Mouse (Mus musculus): ENCODE data around the gene Cnga4.
A peak's percentile ranks its signal among the peaks of the same experiment; 100 is the strongest.
"Not testable (repeated sequence)": the region's sequence is repeated elsewhere in the genome, so short reads cannot be mapped to it uniquely, and the experiment has no call there.

Cnga4 gene

DNA sequence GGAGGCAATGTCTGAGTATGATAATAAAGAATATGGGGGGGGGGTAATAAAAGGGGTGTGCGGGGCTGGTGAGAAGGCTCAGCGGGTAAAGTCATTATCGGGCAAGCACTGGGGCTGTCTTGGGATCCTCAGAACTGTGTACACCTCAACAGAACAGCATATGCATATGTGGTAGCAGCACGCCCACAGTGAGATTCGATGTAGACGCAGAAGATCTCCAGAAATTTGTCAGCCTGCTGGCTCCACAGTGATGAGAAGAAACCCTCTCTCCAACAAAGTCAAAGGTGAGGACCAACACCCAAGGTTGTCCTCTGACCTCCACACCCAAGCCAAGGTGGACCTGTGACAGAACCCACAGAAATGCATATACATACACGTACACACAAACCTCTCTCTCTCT, 12.2 kb downstream of the Cnga4 start:
- no peak for DNase-seq

DNA sequence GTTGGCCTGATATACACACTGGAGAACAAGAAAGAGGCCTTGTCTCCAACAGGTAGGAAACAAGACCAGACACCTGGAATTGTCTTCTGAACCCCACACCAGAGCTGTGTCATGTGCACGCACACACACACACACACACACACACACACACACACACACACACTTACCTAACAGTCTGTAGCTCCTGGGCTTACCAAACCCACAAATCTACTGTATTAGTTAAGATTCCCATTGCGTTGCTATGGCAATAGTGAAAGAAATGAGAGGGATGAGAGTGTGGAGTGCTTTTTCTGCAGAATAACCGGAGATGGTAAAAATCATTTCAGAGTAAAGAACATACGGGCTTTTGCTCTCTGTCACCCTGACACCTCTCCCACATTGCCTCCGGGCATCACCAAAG, 13.7 kb downstream of the Cnga4 start:
- DNase-seq = no peak

DNA sequence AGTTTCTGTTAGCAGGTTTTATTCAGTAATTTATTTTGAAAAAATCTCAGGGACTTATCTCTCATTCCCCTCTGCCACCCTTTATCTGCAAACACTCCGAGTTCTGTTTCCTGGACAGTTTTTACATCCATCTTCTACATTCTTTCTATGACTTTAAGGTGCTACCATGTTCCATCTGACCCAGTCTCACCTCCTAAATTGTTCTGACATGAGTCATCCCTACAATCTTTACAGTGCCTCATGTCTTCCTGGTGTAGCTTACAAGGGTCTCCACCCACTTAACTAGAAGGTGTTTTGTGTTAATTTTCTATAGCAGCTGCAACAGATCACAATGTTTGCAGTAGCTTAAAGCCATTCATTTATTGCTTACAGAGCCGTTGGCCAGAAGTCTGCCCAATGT, 16.5 kb downstream of the Cnga4 start:
- no peak for DNase-seq

DNA sequence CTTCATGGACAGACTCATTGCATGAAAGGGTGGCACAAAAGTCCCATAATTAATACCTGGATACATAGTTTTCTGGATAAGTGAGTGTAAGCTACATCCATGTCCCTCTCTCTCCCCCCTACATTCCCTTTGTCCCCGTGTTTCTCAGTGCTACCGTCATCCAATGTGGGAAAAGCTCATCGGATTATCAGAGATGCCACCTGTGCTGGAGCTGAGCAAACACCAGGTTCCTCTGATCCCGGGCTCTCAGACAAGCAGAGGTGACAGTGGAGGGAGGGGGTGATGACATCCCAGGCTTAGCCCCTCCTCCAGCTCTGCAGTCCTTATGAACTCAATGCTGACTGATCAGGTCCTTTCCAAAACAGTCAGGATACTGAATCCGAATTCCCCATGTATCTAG, 20.0 kb downstream of the Cnga4 start:
- DNase-seq = no peak

DNA sequence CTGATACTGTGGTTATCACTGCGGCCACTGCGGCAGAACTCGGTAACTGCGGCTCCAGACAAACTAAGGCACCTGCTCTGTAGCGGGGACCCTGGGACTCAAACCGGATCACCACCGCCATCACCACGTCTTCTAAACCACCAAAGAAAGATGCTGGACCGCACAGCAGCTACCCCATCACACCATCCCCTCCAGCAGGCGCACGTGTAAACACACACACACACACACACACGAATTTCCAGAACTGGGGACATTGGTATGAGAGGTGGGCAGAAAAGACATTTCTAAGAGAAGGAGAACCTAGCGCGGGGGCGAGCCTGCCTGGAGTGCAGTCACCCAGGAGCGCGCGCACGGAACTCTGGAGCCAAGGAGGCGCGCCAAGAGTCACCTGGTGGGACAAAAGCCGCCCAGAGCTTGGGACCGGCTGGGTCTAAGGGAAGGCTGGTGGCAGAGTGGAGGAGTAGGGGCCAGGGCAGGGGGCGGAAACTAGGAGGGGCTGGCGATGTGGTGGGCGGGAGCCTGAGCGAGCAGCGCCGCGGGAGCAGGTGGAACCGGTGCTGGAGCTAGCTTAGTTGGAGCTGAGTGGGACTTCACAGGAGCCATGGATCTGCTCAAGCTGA, 21.2 kb downstream of the Cnga4 start, which contains the start of gene Cckbr:
TSS of gene Cckbr (plus strand) at position 308 of the 620 bp plus-strand sequence.
- DNase-seq = peak; percentile 42 to 53

DNA sequence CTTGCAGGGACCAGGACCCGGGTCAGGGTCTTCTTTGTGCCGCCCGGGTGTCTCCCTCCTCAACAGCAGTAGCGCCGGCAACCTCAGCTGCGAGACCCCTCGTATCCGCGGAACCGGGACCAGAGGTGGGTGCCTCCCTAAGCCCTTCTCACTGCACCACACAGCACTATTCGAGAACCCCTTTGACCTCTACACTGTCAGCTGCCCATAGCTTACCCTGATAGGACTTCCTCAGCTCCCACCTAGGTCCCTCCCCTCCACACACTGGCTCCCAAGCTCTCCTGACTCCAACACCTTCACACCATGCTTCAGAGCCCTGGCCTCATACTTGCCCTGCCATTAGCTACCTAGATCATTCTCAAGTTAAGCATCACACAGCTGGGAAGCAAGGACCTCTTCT, 21.7 kb downstream of the Cnga4 start:
- DNase-seq = no peak

DNA sequence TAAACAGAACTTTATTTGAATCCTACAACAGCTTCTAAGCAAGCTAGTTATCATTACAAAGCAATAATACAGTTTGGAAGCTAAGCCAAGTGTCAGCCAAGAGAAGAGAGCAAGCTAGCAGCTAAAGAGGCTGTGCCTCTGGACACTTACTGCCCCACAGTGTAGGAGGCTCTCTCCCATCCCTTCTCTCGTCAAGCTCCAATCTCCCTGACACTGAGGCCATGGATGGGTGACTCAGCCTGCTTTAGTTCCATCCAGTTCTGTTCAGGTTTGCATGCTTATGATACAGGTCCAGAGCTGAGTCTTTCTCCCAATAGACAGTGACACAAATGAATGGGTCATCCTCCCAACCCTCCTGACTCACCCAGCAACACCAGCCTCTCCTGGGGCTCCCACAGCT, 27.7 kb downstream of the Cnga4 start:
- DNase-seq = no peak

DNA sequence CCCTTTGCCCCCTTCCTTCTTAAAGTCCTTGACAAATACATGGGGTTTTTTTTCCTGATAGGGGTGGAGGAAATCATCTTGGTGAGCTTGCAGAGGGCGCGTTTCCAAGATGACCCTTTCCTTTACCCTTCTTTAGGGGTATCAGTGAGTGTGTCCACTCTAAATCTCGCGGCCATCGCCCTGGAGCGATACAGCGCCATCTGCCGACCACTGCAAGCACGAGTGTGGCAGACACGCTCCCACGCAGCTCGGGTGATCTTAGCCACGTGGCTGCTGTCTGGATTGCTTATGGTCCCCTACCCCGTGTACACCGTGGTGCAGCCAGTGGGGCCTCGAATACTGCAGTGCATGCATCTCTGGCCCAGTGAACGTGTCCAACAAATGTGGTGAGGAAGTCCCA, 29.5 kb downstream of the Cnga4 start:
- DNase-seq = no peak

DNA sequence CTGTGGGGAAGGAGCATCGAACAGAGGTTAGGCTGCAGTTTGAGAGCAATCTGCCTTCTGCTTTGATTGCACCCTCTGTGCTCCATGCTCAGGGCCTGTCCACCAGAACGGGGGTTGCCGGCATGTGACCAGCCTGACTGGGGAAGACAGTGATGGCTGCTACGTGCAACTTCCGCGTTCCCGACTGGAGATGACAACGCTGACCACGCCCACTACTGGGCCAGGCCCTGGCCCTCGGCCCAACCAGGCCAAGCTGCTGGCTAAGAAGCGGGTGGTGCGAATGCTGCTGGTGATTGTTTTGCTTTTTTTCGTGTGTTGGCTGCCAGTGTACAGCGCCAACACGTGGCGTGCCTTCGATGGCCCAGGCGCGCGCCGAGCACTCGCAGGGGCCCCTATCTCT, 30.4 kb downstream of the Cnga4 start:
- DNase-seq = peak in 1 of 2 experiments; percentile 5

DNA sequence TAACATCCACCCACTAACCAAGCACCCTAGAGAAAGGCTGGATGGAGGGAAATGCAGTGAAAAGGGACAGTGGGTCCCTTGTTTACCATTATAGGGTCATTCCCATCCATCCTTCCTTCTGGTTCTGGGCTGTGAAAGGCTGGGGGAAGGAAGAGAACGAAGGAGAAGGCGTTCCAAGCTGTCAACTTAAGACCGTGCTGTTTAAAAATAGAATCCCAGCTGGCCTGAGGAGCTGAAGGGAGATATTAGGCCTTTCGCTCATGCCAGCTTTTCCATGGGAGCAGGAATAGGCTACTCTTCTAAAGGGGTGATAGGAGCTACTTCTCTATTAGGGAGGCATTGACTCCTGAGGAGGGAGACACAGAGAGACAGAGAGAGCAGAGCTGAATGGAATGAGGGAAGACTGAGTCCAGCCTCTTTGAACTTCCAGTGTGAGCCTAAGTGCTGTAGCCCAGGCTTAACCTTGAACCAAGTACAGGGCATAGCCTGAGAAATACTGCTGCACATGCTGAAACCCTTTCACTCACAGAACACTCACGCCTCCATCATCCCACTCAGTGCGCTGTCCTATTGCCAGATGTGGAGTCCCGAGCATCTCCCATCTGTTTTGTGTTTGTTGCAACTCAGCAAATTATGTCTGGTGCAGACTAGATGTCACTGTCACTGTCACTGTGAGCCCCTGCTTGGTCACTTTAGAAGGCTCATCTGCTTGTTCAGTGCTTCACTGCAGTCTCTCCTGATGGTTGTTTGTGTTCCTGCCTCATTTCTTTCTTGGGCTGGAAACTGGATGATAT, 33.8 kb downstream of the Cnga4 start:
- no peak for DNase-seq

DNA sequence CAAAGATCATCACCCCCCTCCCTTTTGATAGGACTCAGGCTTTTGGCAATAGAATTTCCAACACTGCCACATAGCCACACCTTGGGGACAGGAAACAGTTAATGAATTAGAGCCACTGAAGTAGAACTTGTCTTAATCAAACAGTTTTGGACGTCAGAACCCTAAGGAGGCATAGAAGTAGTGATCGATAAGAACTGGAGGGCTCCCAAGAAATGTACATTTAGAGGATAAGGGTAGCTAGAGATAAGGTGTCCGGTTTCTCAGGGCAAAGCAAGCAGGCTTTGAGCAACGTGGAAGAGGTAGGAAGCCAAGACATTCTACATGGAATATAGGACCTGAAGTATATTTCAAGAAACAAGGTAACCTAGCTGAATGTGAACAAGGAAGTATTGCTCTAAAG, 37.1 kb downstream of the Cnga4 start:
- DNase-seq = no peak

DNA sequence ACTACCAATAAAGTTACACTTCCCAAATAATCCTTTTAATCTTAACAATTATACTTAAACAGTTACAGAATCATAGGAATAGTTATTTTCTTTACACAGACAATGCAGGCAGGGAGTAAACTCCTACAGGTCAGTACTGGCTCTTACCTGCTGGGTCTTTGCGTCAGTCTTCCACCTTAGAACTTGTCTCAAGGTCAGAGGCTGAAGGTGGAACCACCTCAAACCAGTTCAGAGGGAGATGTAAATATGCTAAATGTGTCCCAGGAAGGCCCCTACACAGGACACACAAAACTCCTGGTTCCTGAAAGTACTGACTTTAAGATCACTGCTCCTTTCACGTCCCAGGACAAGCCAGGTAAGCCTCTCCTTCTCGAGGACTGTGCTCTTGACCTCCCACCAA, 40.7 kb downstream of the Cnga4 start:
- no peak for DNase-seq

DNA sequence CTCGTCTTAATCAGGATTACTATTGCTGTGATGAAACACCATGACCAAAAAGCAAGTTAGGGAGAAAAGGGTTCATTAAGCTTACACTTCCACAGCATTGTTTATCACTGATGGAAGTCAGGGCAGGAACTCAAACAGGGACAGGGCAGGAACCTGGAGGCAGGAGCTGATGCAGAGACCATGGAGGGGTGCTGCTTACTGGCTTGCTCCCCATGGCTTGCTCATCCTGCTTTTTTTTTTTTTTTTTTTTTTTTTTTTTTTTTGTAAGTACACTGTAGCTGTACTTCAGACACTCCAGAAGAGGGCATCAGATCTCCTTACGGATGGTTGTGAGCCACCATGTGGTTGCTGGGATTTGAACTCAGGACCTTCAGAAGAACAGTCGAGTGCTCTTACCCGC, 49.0 kb downstream of the Cnga4 start:
- not testable (repeated sequence) for DNase-seq
